Mouse (Mus musculus): ENCODE data around the gene Tuba1c.

Tuba1c gene

GRCm38 (mm10) chr15:98997938-98998774 is 31.5 kb upstream of the Tuba1c start:
- DNase-seq, result peak; percentile 92

GRCm38 (mm10) chr15:98998775-98999157 is 30.9 kb upstream of the Tuba1c start:
- DNase-seq, result no peak

- DNase-seq, result peak; percentile 92
These were observed 29.0 kb upstream of the Tuba1c start for GRCm38 (mm10) chr15:99000535-99001283.

- DNase-seq, result peak; percentile 93
These were observed 28.2 kb upstream of the Tuba1c start for GRCm38 (mm10) chr15:99001451-99001931.

- no peak for DNase-seq
These were observed 26.1 kb upstream of the Tuba1c start for GRCm38 (mm10) chr15:99003600-99003999.

- peak; percentile 89 for DNase-seq
These were observed 20.9 kb upstream of the Tuba1c start for GRCm38 (mm10) chr15:99008801-99009241.

GRCm38 (mm10) chr15:99010896-99011295 is 18.8 kb upstream of the Tuba1c start:
- DNase-seq, result peak; percentile 91

GRCm38 (mm10) chr15:99011946-99012345 is 17.7 kb upstream of the Tuba1c start:
- DNase-seq, result no peak

- no peak for DNase-seq
These were observed 15.1 kb upstream of the Tuba1c start for GRCm38 (mm10) chr15:99014496-99015030.

GRCm38 (mm10) chr15:99017355-99017761 is 12.3 kb upstream of the Tuba1c start:
- no peak for DNase-seq

GRCm38 (mm10) chr15:99017986-99018385 is 11.7 kb upstream of the Tuba1c start:
- no peak for DNase-seq

- DNase-seq, result no peak
These were observed 11.1 kb upstream of the Tuba1c start for GRCm38 (mm10) chr15:99018630-99019029.

GRCm38 (mm10) chr15:99019436-99019835 is 10.3 kb upstream of the Tuba1c start:
- DNase-seq, result no peak

- no peak for DNase-seq
These were observed 9.5 kb upstream of the Tuba1c start for GRCm38 (mm10) chr15:99020171-99020570.

GRCm38 (mm10) chr15:99021255-99021654 is 8.4 kb upstream of the Tuba1c start:
- DNase-seq, result no peak

GRCm38 (mm10) chr15:99024668-99025314 is 4.9 kb upstream of the Tuba1c start:
- DNase-seq, result no peak

GRCm38 (mm10) chr15:99025414-99025813 is 4.3 kb upstream of the Tuba1c start:
- DNase-seq, result no peak

- no peak for DNase-seq
These were observed 3.4 kb upstream of the Tuba1c start for GRCm38 (mm10) chr15:99026259-99026658.

- DNase-seq, result no peak
These were observed 2.6 kb upstream of the Tuba1c start for GRCm38 (mm10) chr15:99027116-99027515.

- DNase-seq, result peak; percentile 86
These were observed 725 bp upstream of the Tuba1c start for GRCm38 (mm10) chr15:99028874-99029458.

- DNase-seq, result peak; percentile 96
These were observed 1.1 kb downstream of the Tuba1c start for GRCm38 (mm10) chr15:99030585-99031387.

GRCm38 (mm10) chr15:99031388-99031675 is 1.6 kb downstream of the Tuba1c start:
- peak; percentile 87 for DNase-seq

Measured in heart, adult 11 months (tissue).